ENCODE assay signal across 8 mouse cellular contexts in genomic region chr3:57267559-57268173, GRCm38 (mm10). TPM values are rescaled to one million over a fixed set of nuclear protein-coding genes. Genes with fewer than 3 reads are reported as not detected.
DNase-seq lines count a peak whose midpoint lies in the region; ATAC-seq and TF ChIP-seq lines count a peak whose summit lies in the region.

No protein-coding gene starts in this region.

- H3K27me3 ChIP-seq in Patski = no peaks in the 10 kb centered on the region
- H3K27me3 ChIP-seq in embryonic facial prominence, embryonic 10.5 days (replicated peaks; ENCODE audit: low read depth, poor library complexity, severe bottlenecking) = no peaks in the 10 kb centered on the region
- H3K27me3 ChIP-seq in hindbrain, embryonic 11.5 days (ENCODE audit: control insufficient read depth, insufficient read depth, low read length) = no peaks in the 10 kb centered on the region
- H3K27me3 ChIP-seq in midbrain, embryonic 11.5 days (ENCODE audit: control insufficient read depth, insufficient read depth, low read length) = no peaks in the 10 kb centered on the region

- no peaks in the 10 kb centered on the region for H3K4me1 ChIP-seq in embryonic facial prominence, embryonic 10.5 days
- no peaks in the 10 kb centered on the region for H3K4me1 ChIP-seq in hindbrain, embryonic 11.5 days (replicated peaks; ENCODE audit: control insufficient read depth, insufficient read depth, low read length)
- no peaks in the 10 kb centered on the region for H3K4me1 ChIP-seq in midbrain, embryonic 11.5 days (ENCODE audit: control insufficient read depth, insufficient read depth, low read length)

- H3K36me3 ChIP-seq in embryonic facial prominence, embryonic 10.5 days (replicated peaks) = no peaks in the 10 kb centered on the region
- H3K36me3 ChIP-seq in hindbrain, embryonic 11.5 days (ENCODE audit: control insufficient read depth, insufficient read depth, low read length) = no peaks in the 10 kb centered on the region
- H3K36me3 ChIP-seq in midbrain, embryonic 11.5 days (ENCODE audit: control insufficient read depth, insufficient read depth, low read length) = no peaks in the 10 kb centered on the region

- in situ Hi-C loops in Patski (cut with MboI; ENCODE audit: low pct_unique_long_range_greater_than_20kb) = no loop called here

- ATAC-seq in Patski = peak; percentile 65
- ATAC-seq in hindbrain, embryonic 11.5 days (ENCODE audit: low FRiP score) = peak; percentile 60; the same call in 1 of the 2 replicates
- ATAC-seq in midbrain, embryonic 11.5 days (ENCODE audit: low FRiP score) = peak; percentile 68

- no peak overlapping the region for H3K27ac ChIP-seq in embryonic facial prominence, embryonic 10.5 days (replicated peaks)
- H3K27ac ChIP-seq in hindbrain, embryonic 11.5 days (ENCODE audit: low read depth, low read length) = no peak overlapping the region
- H3K27ac ChIP-seq in midbrain, embryonic 11.5 days (ENCODE audit: low read depth, low read length) = no peak overlapping the region

- intact Hi-C loops in left cerebral cortex, postnatal 14 days (cut with DNase I) = loop anchor here (1.0 to 5.0 kb wide), 3 partner anchors 160 to 360 kb away; partner anchors contain the start of gene Tm4sf4

- H3K4me3 ChIP-seq in embryonic facial prominence, embryonic 10.5 days = no peak overlapping the region
- no peak overlapping the region for H3K4me3 ChIP-seq in hindbrain, embryonic 11.5 days (ENCODE audit: low read depth, low read length)
- no peak overlapping the region for H3K4me3 ChIP-seq in midbrain, embryonic 11.5 days (ENCODE audit: low read depth, low read length)

- TF ChIP-seq CTCF in Patski (IDR thresholded peaks at IDR 0.05) = peak; percentile 97

- CTCF ChIA-PET in Patski (lab: Charles Lee) = interaction anchor here (0.6 to 2.4 kb wide), 34 partner anchors 10 to 361 kb away, joined by 3 to 14 read pairs (median 5); partner anchors contain the start of genes Tm4sf1 and Wwtr1

- DNase-seq in adrenal gland, adult (ENCODE audit: inconsistent age in 2 of 2, low spot score in 1 of 2) = peak; percentile 18 to 72
- no peak for DNase-seq in adrenal gland, postnatal 4 days (ENCODE audit: low spot score in 2 of 2)
- no peak for DNase-seq in Patski (ENCODE audit: low read depth, low spot score)
- peak; percentile 53 for DNase-seq in embryonic facial prominence, embryonic 10.5 days (ENCODE audit: low spot score)
- peak; percentile 71 for DNase-seq in hindbrain, embryonic 11.5 days (ENCODE audit: low spot score)
- peak; percentile 28 to 74 for DNase-seq in left cerebral cortex, postnatal 14 days (ENCODE audit: low spot score in 2 of 2)
- peak; percentile 91 for DNase-seq in midbrain, embryonic 11.5 days (ENCODE audit: low spot score, missing footprints)
- DNase-seq in telencephalon, adult 2 months (ENCODE audit: low read depth, low spot score) = peak; percentile 2

- POLR2A ChIA-PET in Patski (lab: Charles Lee) = interaction anchor here (0.6 to 1.2 kb wide), 4 partner anchors 77 to 186 kb away, joined by 3 to 5 read pairs (median 3); no protein-coding TSS in a partner anchor

- no peaks in the 10 kb centered on the region for H3K9me3 ChIP-seq in embryonic facial prominence, embryonic 10.5 days
- no peaks in the 10 kb centered on the region for H3K9me3 ChIP-seq in hindbrain, embryonic 11.5 days (ENCODE audit: control insufficient read depth, low read length)
- H3K9me3 ChIP-seq in midbrain, embryonic 11.5 days (ENCODE audit: control insufficient read depth, low read length) = no peaks in the 10 kb centered on the region

- WGBS in embryonic facial prominence, embryonic 10.5 days = 36% methylated on average over 6 of the region's 6 CpGs
- 37% methylated on average over 6 of the region's 6 CpGs for WGBS in hindbrain, embryonic 11.5 days
- WGBS in midbrain, embryonic 11.5 days = 35% methylated on average over 6 of the region's 6 CpGs

- no peak overlapping the region for H3K4me2 ChIP-seq in hindbrain, embryonic 11.5 days (replicated peaks; ENCODE audit: low read depth, low read length)
- no peak overlapping the region for H3K4me2 ChIP-seq in midbrain, embryonic 11.5 days

- H3K9ac ChIP-seq in hindbrain, embryonic 11.5 days (ENCODE audit: low read depth, low read length) = no peak overlapping the region
- H3K9ac ChIP-seq in midbrain, embryonic 11.5 days (ENCODE audit: low read length) = no peak overlapping the region

RNA-seq across cellular contexts. Expression of gene Tm4sf1, which starts 34.1 kb away (rescaled TPM):
- 10 to 100 TPM; 64.0 to 65.0 TPM for total RNA-seq in adrenal gland, postnatal 4 days (2021)
- 126 TPM for polyA plus RNA-seq in Patski (2021)
- 4.1 and 7.9 TPM in 2 replicates for polyA plus RNA-seq in embryonic facial prominence, embryonic 10.5 days (2016; fragmentation: Nextera tagmentation; extraction: Ambion mirVana)
- 14.3 and 15.2 TPM in 2 replicates for polyA plus RNA-seq in hindbrain, embryonic 11.5 days (2014; fragmentation: Nextera tagmentation; extraction: Ambion mirVana)
- total RNA-seq in left cerebral cortex, postnatal 14 days (2021) = 10 to 100 TPM; 16.7 to 21.0 TPM
- 30.6 and 31.7 TPM in 2 replicates for polyA plus RNA-seq in midbrain, embryonic 11.5 days (2014; fragmentation: Nextera tagmentation; extraction: Ambion mirVana)

Comparison
In these comparisons a context has a peak if more than half of its experiments do, and no peak if none do; other contexts are left out.
1. DNase-seq: peak in adrenal gland, adult (2 of 2), embryonic facial prominence, embryonic 10.5 days (single experiment), hindbrain, embryonic 11.5 days (single experiment), left cerebral cortex, postnatal 14 days (2 of 2), midbrain, embryonic 11.5 days (single experiment) and telencephalon, adult 2 months (single experiment); none in adrenal gland, postnatal 4 days (0 of 2) and Patski (single experiment).
2. Peak in every context shown above with its lines, with median percentiles within 50 percentile points of each other: ATAC-seq.